Mouse (Mus musculus): ENCODE data around the gene Vps4a. TPM values are rescaled to one million over a fixed set of nuclear protein-coding genes. Genes with fewer than 3 reads are reported as not detected.

Gene Vps4a
- total and polyA plus RNA-seq, 3 experiments = 38.1 to 43.2 TPM; not detected in 1

DNA sequence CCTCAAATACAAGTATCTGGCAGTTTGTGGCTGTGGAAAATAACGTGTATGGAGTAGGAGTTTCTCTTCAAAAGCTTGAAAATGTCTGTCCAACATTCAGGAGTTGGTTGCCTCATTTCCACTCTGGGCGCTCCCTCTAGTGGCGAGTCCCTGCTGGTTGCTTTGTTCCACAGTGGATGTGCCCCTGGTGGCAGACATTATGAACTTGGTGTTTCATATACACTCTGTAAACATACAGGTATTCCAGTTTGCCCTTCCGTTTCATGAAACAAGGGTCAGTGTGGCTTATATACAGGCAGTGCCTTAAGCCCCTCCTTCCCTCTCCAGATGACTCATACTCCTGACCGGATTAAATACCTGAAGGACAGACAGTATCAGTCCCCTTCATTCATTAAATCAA, 28.5 kb upstream of the Vps4a start (continued):
- peak; percentile 91 for TF ChIP-seq SMC3 (IDR thresholded peaks at IDR 0.05; ENCODE audit: low read depth, low read length)
- TF ChIP-seq ZMIZ1 (IDR thresholded peaks at IDR 0.05; ENCODE audit: low read depth, low read length) = no peak
- no peak for TF ChIP-seq USF1 (IDR thresholded peaks at IDR 0.05; ENCODE audit: low read depth, low read length)
- no peak for TF ChIP-seq E2F4 (IDR thresholded peaks at IDR 0.05; ENCODE audit: borderline replicate concordance, low read depth, low read length)
- 0 out of 2 replicates have a peak, but pooled peaks have one; percentile 27 for TF ChIP-seq MXI1 (IDR thresholded peaks at IDR 0.05; ENCODE audit: low read depth, low read length)
- no peak for TF ChIP-seq MAFK (IDR thresholded peaks at IDR 0.05; ENCODE audit: borderline replicate concordance, low read depth, low read length)
- peak in 2 of 3 experiments; percentile 94 to 95 for TF ChIP-seq CTCF (IDR thresholded peaks at IDR 0.05 in 2 of 3, conservative IDR thresholded peaks at IDR 0.05 in 1 of 3; ENCODE audit: control insufficient read depth in 1 of 3, insufficient read depth in 1 of 3, low read depth in 2 of 3, low read length in 3 of 3, poor library complexity in 1 of 3, severe bottlenecking in 1 of 3)
- TF ChIP-seq USF2 (IDR thresholded peaks at IDR 0.05; ENCODE audit: borderline replicate concordance in 1 of 2, insufficient read depth in 1 of 2, low read depth in 1 of 2, low read length in 2 of 2) = no peak
- no peak for TF ChIP-seq NRF1 (IDR thresholded peaks at IDR 0.05; ENCODE audit: insufficient read depth, low read depth, low read length, poor library complexity, severe bottlenecking)
- peak; percentile 76 for TF ChIP-seq ZC3H11A (IDR thresholded peaks at IDR 0.05; ENCODE audit: low read depth, low read length)
- no peak for TF ChIP-seq TBP (IDR thresholded peaks at IDR 0.05; ENCODE audit: low read depth, low read length)
- TF ChIP-seq POLR2A (IDR thresholded peaks at IDR 0.05; ENCODE audit: control insufficient read depth in 1 of 2, insufficient read depth in 1 of 2, low read depth in 1 of 2, low read length in 2 of 2, poor library complexity in 1 of 2) = no peak

DNA sequence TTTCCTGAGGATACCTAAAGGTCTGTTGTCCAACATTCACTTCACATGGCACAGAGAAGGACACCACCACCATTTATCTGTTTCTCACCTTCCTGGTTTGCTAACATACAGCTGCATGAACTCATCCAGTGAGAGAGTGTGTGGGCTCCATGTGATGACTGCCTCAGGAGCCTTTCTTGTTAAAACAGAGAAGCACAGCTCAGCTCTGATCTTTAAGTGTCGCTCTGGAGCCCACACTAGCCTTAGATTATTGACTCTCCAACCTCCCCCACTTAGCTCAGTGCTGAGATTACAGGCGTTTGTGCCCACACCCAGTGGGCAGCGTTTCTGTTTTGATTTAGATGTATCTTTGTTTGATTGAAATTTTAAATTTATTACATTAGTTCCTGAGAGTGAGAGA, 23.2 kb upstream of the Vps4a start:
- no peaks in the 10 kb centered on the region for H3K4me1 ChIP-seq (ENCODE audit: control insufficient read depth in 1 of 2, insufficient read depth in 2 of 2, low read length in 2 of 2)
- no peak overlapping the region for H3K4me3 ChIP-seq (ENCODE audit: control insufficient read depth in 1 of 2, insufficient read depth in 1 of 2, low read depth in 2 of 2, low read length in 2 of 2)
- no peak for DNase-seq (ENCODE audit: low read depth, low spot score)
- H3K27ac ChIP-seq (ENCODE audit: control insufficient read depth, low read depth, low read length) = no peak overlapping the region
- no peaks in the 10 kb centered on the region for H3K27me3 ChIP-seq (ENCODE audit: control insufficient read depth in 1 of 2, insufficient read depth in 2 of 2, low read length in 2 of 2)
- H3K9me3 ChIP-seq (replicated peaks; ENCODE audit: insufficient read depth, low read length) = no peaks in the 10 kb centered on the region
- no peak for TF ChIP-seq ELF1 (IDR thresholded peaks at IDR 0.05; ENCODE audit: low read depth, low read length)
- no peak for TF ChIP-seq BHLHE40 (IDR thresholded peaks at IDR 0.05; ENCODE audit: borderline replicate concordance, low read depth, low read length)
- TF ChIP-seq E2F4 (IDR thresholded peaks at IDR 0.05; ENCODE audit: borderline replicate concordance, low read depth, low read length) = no peak
- no peak for TF ChIP-seq GABPA (IDR thresholded peaks at IDR 0.05; ENCODE audit: low read depth, low read length)
- TF ChIP-seq KAT2A (conservative IDR thresholded peaks at IDR 0.05; ENCODE audit: low read depth, low read length) = no peak
- TF ChIP-seq MAFK (IDR thresholded peaks at IDR 0.05; ENCODE audit: borderline replicate concordance, low read depth, low read length) = no peak
- no peak for TF ChIP-seq ZNF384 (IDR thresholded peaks at IDR 0.05; ENCODE audit: low read depth, low read length)
- no peak for TF ChIP-seq TBP (IDR thresholded peaks at IDR 0.05; ENCODE audit: low read depth, low read length)
- TF ChIP-seq TCF12 (IDR thresholded peaks at IDR 0.05; ENCODE audit: low read depth, low read length) = no peak
- TF ChIP-seq ETS1 (IDR thresholded peaks at IDR 0.05; ENCODE audit: low read depth, low read length) = no peak
- no peak for TF ChIP-seq MAX (IDR thresholded peaks at IDR 0.05; ENCODE audit: low read length)
- no peak for TF ChIP-seq RAD21 (IDR thresholded peaks at IDR 0.05; ENCODE audit: low read depth, low read length)
- H3K9ac ChIP-seq (ENCODE audit: control insufficient read depth, low read depth, low read length, poor library complexity, severe bottlenecking) = no peak overlapping the region
- no peaks in the 10 kb centered on the region for H3K36me3 ChIP-seq (ENCODE audit: control insufficient read depth in 1 of 2, insufficient read depth in 2 of 2, low read length in 2 of 2)
- H3K79me2 ChIP-seq (ENCODE audit: control insufficient read depth, insufficient read depth, low read length, poor library complexity) = no peaks in the 10 kb centered on the region

Measured in MEL (cell line).